Mouse (Mus musculus): ENCODE results near the gene Hist1h2ag.

Hist1h2ag gene

GRCm38 (mm10) chr13:22036986-22037385 lies 5.8 kb downstream of the Hist1h2ag start:
- DNase-seq (ENCODE audit: low spot score), result no peak

GRCm38 (mm10) chr13:22036149-22036956 lies 6.4 kb downstream of the Hist1h2ag start:
- DNase-seq (ENCODE audit: low spot score), result peak; percentile 72

- DNase-seq (ENCODE audit: low spot score), result peak; percentile 95
Measured at GRCm38 (mm10) chr13:22035267-22036148, 7.2 kb downstream of the Hist1h2ag start, which contains the start of the genes Hist1h2ah and Hist1h2bk. Hist1h2ah (minus strand) TSS chr13:22035568. Hist1h2bk (plus strand) TSS chr13:22035870.

GRCm38 (mm10) chr13:22034443-22035266 lies 8.1 kb downstream of the Hist1h2ag start:
- peak; percentile 58 for DNase-seq (ENCODE audit: low spot score)

GRCm38 (mm10) chr13:22033741-22034442 lies 8.9 kb downstream of the Hist1h2ag start:
- peak; percentile 32 for DNase-seq (ENCODE audit: low spot score)

- peak; percentile 59 for DNase-seq (ENCODE audit: low spot score)
Measured at GRCm38 (mm10) chr13:22030493-22030892, 12.3 kb downstream of the Hist1h2ag start.

- peak; percentile 60 for DNase-seq (ENCODE audit: low spot score)
Measured at GRCm38 (mm10) chr13:22029928-22030327, 12.8 kb downstream of the Hist1h2ag start.

- DNase-seq (ENCODE audit: low spot score), result peak; percentile 97
Measured at GRCm38 (mm10) chr13:22028673-22029460, 13.9 kb downstream of the Hist1h2ag start.

- peak; percentile 91 for DNase-seq (ENCODE audit: low spot score)
Measured at GRCm38 (mm10) chr13:22026058-22027031, 16.4 kb downstream of the Hist1h2ag start.

GRCm38 (mm10) chr13:22022241-22022640 lies 20.5 kb downstream of the Hist1h2ag start:
- DNase-seq (ENCODE audit: low spot score), result peak; percentile 88

GRCm38 (mm10) chr13:22021581-22021980 lies 21.2 kb downstream of the Hist1h2ag start:
- peak; percentile 54 for DNase-seq (ENCODE audit: low spot score)

GRCm38 (mm10) chr13:22020901-22021339 lies 21.8 kb downstream of the Hist1h2ag start:
- peak; percentile 78 for DNase-seq (ENCODE audit: low spot score)

GRCm38 (mm10) chr13:22019934-22020835 lies 22.6 kb downstream of the Hist1h2ag start:
- peak; percentile 36 for DNase-seq (ENCODE audit: low spot score)

GRCm38 (mm10) chr13:22015479-22016450 lies 27.0 kb downstream of the Hist1h2ag start:
- DNase-seq (ENCODE audit: low spot score), result peak; percentile 79

- peak; percentile 27 for DNase-seq (ENCODE audit: low spot score)
Measured at GRCm38 (mm10) chr13:22014411-22014845, 28.3 kb downstream of the Hist1h2ag start.

- DNase-seq (ENCODE audit: low spot score), result no peak
Measured at GRCm38 (mm10) chr13:22013716-22014115, 29.0 kb downstream of the Hist1h2ag start.

- DNase-seq (ENCODE audit: low spot score), result no peak
Measured at GRCm38 (mm10) chr13:22009642-22010041, 33.1 kb downstream of the Hist1h2ag start, which contains the start of gene Prss16. Prss16 (minus strand) TSS chr13:22009742.
